Mouse (Mus musculus) stomach, embryonic 16.5 days (tissue): ENCODE measurements around the gene Nek11. TPM values are rescaled to one million over a fixed set of nuclear protein-coding genes. Genes with fewer than 3 reads are reported as not detected.

Source experiments
- ATAC-seq: fragments of 200-750 bp; cut with Nextera tagmentation; 2 replicates; pipeline ENCODE4 v1.8.0; 2017; ENCODE audit warnings: moderate number of reproducible peaks, moderate TSS enrichment; ENCODE audit not compliant: insufficient read depth, low FRiP score
- H3K27ac ChIP-seq: fragments of 300-500 bp; sonication (generic); 2 replicates; pipeline ENCODE4 v1.5.1; 2014; ENCODE audit warnings: low read length
- H3K27me3 ChIP-seq: fragments of 300-500 bp; sonication (generic); 2 replicates; pipeline ENCODE4 v1.6.1; 2014; ENCODE audit warnings: low read length, control low read depth, mixed read lengths; ENCODE audit not compliant: control insufficient read depth, insufficient read depth
- H3K36me3 ChIP-seq: fragments of 300-500 bp; sonication (generic); 2 replicates; pipeline ENCODE4 v1.6.1; 2014; ENCODE audit warnings: low read length; ENCODE audit not compliant: control insufficient read depth, insufficient read depth
- H3K4me1 ChIP-seq: fragments of 300-500 bp; sonication (generic); 2 replicates; pipeline ENCODE4 v1.6.1; 2014; ENCODE audit warnings: low read length, control low read depth, mixed read lengths; ENCODE audit not compliant: control insufficient read depth, insufficient read depth
- H3K4me2 ChIP-seq: fragments of 300-500 bp; sonication (generic); 2 replicates; pipeline ENCODE4 v1.6.1; 2014; ENCODE audit warnings: low read depth, low read length, mixed read lengths
- H3K4me3 ChIP-seq: fragments of 300-500 bp; sonication (generic); replicated peaks from 2 replicates; pipeline ENCODE4 v1.5.1; 2014; ENCODE audit warnings: mild to moderate bottlenecking, low read length
- H3K9ac ChIP-seq: fragments of 300-500 bp; sonication (generic); 2 replicates; pipeline ENCODE4 v1.6.1; 2014; ENCODE audit warnings: low read length
- H3K9me3 ChIP-seq: fragments of 300-500 bp; sonication (generic); replicated peaks from 2 replicates; pipeline ENCODE4 v1.6.1; 2016; ENCODE audit warnings: low read length, control low read depth; ENCODE audit not compliant: control insufficient read depth
- WGBS: fragments of 180-500 bp; shearing (Covaris S2); extraction: QIAGEN DNeasy Blood & Tissue Kit; methylation state at CpG from one replicate; pipeline ENCODE4 v1.1.7; 2014; 5-methylcytosine and 5-hydroxymethylcytosine counted together
- polyA plus RNA-seq: library from polyadenylated mRNA; unstranded; fragments of >200 nt; fragmentation: Nextera tagmentation; extraction: Ambion mirVana; gene quantifications from 2 replicates; pipeline ENCODE4 v1.2.1, GENCODE M21; 2015

Gene Nek11
- polyA plus RNA-seq, 1 experiment from 2014 or later, result 0.27 TPM

DNA sequence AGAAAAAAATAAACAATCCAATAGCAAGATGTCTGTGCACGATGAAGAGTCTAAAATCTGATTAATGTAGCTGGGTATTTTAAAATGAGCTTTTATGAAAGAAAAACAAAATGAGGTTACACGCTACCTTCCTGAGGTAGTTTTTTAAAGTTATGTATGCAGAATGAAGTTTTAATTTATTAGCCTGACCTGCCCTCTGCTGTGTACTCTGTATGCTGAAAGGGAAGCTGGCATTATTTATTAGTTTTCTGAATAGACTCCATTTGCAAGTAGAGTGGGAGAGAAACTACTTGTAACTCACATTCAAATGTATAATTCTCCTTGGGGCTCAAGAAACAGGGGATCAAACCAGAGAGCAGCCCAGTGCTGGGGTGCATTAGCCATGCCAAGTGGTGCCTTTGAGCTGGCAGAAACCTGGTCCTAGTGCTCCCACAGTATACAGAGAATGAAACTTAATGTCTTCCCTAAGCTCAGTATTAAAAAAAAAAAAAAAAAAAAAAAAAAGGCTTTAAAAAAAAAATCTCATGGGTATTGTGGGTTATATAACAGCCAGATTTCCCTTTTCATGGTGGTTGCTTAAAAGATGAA lies 94.5 kb downstream of the Nek11 start:
- Histone ChIP-seq H3K27me3 (no peaks in the 10 kb centered on the region), H3K27ac (no peak overlapping the region), H3K36me3 (no peaks in the 10 kb centered on the region), H3K9ac (no peak overlapping the region), H3K9me3 (no peaks in the 10 kb centered on the region), H3K4me2 (no peak overlapping the region), H3K4me3 (no peak overlapping the region), H3K4me1 (no peaks in the 10 kb centered on the region)
- WGBS, result 69% methylated on average over 2 of the region's 2 CpGs
- no peak for ATAC-seq

DNA sequence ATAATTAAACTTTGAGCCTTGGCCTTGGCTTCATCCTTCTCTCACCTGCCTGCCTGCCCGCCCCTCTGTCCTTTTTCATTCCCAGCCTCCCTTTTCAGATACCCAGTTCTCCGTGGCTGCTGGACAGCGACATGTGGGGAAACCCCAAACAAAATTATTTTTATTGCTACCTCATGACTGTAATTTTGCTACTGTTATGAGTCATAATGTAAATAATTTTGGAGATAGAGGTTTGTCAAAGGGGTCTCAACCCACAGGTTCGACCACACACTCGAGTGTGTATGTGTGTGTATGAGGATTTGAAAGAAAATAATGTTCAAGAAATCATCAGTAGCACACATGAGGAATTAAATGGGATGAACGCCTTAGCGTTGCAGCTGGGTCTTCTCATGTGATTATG lies 110.7 kb downstream of the Nek11 start:
- no peaks in the 10 kb centered on the region for H3K36me3 ChIP-seq

DNA sequence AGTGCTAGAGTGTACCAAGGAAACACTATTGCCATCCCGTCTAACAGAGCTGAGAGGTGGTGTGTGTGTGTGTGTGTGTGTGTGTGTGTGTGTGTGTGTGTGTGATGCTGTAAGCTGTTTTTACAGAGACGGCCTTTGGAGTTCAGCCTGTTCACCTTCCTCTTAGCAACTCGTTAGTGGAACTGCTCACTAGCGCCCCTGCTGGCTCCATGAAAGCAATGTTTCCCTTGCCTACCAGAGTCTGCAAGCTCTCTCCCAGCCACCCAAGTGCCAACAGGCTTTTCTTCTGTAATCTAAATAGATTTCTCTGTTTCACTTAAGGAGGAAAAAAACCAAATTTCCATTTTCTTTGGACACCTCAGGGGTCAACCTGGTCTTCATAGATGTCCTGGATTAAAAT lies 112.6 kb downstream of the Nek11 start:
- no peaks in the 10 kb centered on the region for H3K9me3 ChIP-seq
- no peak overlapping the region for H3K4me3 ChIP-seq
- H3K9ac ChIP-seq, result no peak overlapping the region
- ATAC-seq, result no peak
- WGBS, result 26% methylated on average over 4 of the region's 4 CpGs
- no peak overlapping the region for H3K27ac ChIP-seq
- no peaks in the 10 kb centered on the region for H3K36me3 ChIP-seq
- H3K4me1 ChIP-seq, result no peaks in the 10 kb centered on the region
- H3K4me2 ChIP-seq, result no peak overlapping the region
- H3K27me3 ChIP-seq, result no peaks in the 10 kb centered on the region

More for the DNA sequence above, 110.7 kb downstream of the Nek11 start:
- Histone ChIP-seq H3K9me3 (no peaks in the 10 kb centered on the region), H3K27ac (no peak overlapping the region), H3K4me1 (no peaks in the 10 kb centered on the region), H3K9ac (no peak overlapping the region), H3K4me2 (no peak overlapping the region), H3K27me3 (no peaks in the 10 kb centered on the region), H3K4me3 (no peak overlapping the region)
- no peak for ATAC-seq
- 31% methylated on average over 7 of the region's 7 CpGs for WGBS

DNA sequence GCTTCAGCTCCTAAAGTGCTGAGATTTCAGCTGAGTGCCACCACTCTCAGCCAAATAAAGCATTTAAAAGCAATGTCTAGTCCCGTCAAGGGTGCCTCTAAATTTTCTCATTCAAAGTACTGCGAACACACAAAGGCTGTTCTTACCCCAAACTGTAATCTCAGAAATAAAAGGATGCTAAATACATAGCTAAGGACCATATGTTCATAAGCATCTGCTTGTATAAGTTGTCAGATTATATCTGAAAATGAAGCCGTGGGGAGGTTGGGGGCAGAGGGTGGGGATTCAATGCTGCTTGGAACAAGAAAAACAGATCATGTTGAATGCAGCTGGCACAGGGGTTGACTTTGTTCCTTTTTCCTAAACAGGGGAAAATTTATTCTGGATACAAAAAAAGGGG lies 120.4 kb downstream of the Nek11 start:
- Histone ChIP-seq H3K4me2 (no peak overlapping the region), H3K36me3 (no peaks in the 10 kb centered on the region), H3K4me3 (no peak overlapping the region), H3K4me1 (no peaks in the 10 kb centered on the region), H3K27ac (no peak overlapping the region), H3K9ac (no peak overlapping the region), H3K27me3 (no peaks in the 10 kb centered on the region), H3K9me3 (no peaks in the 10 kb centered on the region)
- WGBS, result 79% methylated on average over 3 of the region's 3 CpGs
- ATAC-seq, result no peak

DNA sequence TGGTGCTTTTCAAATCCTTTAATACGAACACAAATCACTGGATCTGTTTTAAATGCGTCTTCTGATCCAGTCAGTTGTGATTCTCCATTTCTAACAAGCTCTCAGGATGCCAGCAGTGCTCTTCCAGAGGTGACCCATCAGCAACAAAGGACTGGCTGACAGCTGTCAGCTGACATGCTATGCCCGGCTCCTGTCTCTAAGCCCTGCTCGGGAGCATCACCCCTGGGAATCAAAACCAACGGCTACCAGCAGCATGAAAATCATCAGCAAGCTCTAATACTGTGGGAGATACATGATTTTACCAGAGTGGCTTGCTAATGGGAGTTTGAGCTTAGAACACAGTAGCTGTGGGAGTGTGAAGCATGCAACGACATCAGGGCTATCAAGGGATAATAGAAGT lies 121.0 kb downstream of the Nek11 start:
- Histone ChIP-seq H3K9ac (no peak overlapping the region), H3K27ac (no peak overlapping the region)
- ATAC-seq, result no peak

DNA sequence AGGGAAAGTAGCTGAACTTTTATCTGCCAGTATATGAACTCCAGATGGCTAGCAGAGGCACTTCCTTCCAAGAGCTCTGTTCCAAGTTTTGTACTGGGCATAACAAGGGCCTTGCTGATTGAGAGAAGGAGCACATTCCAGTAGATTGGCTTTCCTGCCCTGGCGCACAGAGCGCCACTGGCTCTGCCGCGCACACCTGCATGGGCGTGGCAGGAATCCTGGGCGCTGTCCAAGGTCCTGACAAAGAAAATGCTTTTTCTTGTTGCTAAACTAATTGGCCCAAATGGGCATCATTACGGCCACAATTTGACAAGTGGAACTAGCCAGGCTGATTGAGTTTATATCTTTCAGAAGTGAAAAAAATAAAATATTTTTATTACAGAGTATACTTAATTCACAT lies 123.1 kb downstream of the Nek11 start:
- Histone ChIP-seq H3K4me2 (no peak overlapping the region), H3K4me3 (no peak overlapping the region), H3K9ac (no peak overlapping the region), H3K27me3 (no peaks in the 10 kb centered on the region), H3K9me3 (no peaks in the 10 kb centered on the region), H3K4me1 (no peaks in the 10 kb centered on the region), H3K27ac (no peak overlapping the region), H3K36me3 (no peaks in the 10 kb centered on the region)
- WGBS, result 9% methylated on average over 7 of the region's 7 CpGs
- no peak for ATAC-seq

More for the DNA sequence above, 121.0 kb downstream of the Nek11 start:
- Histone ChIP-seq H3K36me3 (no peaks in the 10 kb centered on the region), H3K9me3 (no peaks in the 10 kb centered on the region), H3K4me3 (no peak overlapping the region), H3K4me1 (no peaks in the 10 kb centered on the region), H3K4me2 (no peak overlapping the region), H3K27me3 (no peaks in the 10 kb centered on the region)
- WGBS, result 61% methylated on average over 6 of the region's 6 CpGs

DNA sequence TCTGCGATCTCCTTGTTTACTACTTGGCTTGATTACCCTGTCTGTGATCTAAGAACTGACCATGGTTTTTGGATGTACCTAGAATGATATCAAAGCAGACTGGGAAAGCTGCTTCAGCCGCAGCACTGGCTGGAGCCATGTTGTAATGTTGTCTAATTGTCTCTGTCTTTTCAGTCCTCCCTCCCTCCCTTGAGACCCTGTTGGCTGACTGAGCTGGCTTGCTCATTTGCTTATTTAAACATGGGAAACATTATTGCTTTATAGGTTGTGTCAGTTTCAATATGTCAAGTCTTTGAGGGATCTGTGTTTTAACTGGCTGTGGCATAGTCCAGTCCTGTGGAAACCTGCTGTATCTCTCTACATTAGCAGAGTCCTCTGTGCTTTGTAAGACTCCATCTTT lies 132.2 kb downstream of the Nek11 start:
- Histone ChIP-seq H3K9me3 (no peaks in the 10 kb centered on the region), H3K4me1 (no peaks in the 10 kb centered on the region), H3K27me3 (no peaks in the 10 kb centered on the region), H3K27ac (no peak overlapping the region), H3K36me3 (no peaks in the 10 kb centered on the region), H3K9ac (no peak overlapping the region), H3K4me3 (no peak overlapping the region), H3K4me2 (no peak overlapping the region)
- no peak for ATAC-seq
- WGBS, result 73% methylated on average over 2 of the region's 2 CpGs

DNA sequence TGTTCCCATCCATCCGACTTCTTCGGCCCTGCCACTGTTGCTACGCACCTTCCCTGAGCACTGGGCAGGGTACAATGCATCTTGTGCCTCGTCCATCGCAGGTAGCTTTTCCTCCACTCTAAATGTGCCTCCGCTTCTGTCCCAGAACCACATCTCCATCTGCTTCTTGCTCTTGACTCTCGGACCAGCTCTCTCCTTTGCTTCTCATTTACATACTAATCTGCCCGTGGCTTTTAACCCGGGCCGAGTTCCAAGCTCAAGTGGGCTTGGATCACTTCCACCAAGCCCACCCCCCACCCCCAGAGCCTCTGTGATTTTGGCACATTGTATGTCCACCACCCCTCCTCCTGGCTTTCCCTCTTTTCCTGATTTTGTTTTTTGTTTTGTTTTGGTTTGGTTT lies 137.7 kb downstream of the Nek11 start:
- H3K4me3 ChIP-seq, result no peak overlapping the region
- H3K27ac ChIP-seq, result no peak overlapping the region
- no peaks in the 10 kb centered on the region for H3K9me3 ChIP-seq
- no peak overlapping the region for H3K4me2 ChIP-seq
- WGBS, result 79% methylated on average over 10 of the region's 10 CpGs
- ATAC-seq, result no peak
- H3K9ac ChIP-seq, result no peak overlapping the region
- H3K27me3 ChIP-seq, result no peaks in the 10 kb centered on the region
- no peaks in the 10 kb centered on the region for H3K36me3 ChIP-seq
- H3K4me1 ChIP-seq, result no peaks in the 10 kb centered on the region

DNA sequence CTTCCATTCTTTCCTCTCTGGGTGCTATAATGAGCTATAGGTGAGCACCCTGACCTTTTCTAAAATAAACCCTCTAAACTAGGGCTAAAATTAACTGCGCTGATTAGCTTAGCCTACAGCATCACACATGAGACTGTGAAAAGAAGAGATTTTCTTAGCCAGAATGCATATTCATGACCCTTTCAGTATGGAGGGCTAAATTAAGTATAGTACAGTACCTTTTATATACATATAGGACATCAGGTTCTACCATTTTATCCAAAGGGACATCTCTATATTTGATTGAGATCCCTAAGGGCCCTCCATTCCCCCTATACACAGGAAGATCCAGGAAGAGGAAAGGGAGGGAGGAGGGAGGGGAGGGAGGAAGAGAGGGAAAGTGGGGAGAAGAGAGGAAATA lies 141.2 kb downstream of the Nek11 start:
- no peak overlapping the region for H3K9ac ChIP-seq
- no peak for ATAC-seq
- H3K27me3 ChIP-seq, result no peaks in the 10 kb centered on the region
- H3K9me3 ChIP-seq, result no peaks in the 10 kb centered on the region
- H3K4me2 ChIP-seq, result no peak overlapping the region
- no peak overlapping the region for H3K4me3 ChIP-seq
- 98% methylated on average over 1 of the region's 1 CpGs for WGBS
- no peaks in the 10 kb centered on the region for H3K4me1 ChIP-seq
- H3K36me3 ChIP-seq, result no peaks in the 10 kb centered on the region
- no peak overlapping the region for H3K27ac ChIP-seq
